Mouse (Mus musculus) small intestine, adult 2 months (tissue): ENCODE data around the gene Med12l.

Experiments used
- CTCF ChIP-seq: fragments of 200-500 bp; IDR thresholded peaks from 2 replicates; pipeline ENCODE4 v1.5.1; 2012; ENCODE audit warnings: low read depth, mild to moderate bottlenecking, control low read depth, inconsistent platforms, low read length, moderate library complexity, mixed read lengths; ENCODE audit not compliant: insufficient replicate concordance, insufficient read length; ENCODE audit errors: extremely low read depth
- POLR2A ChIP-seq: fragments of 200-500 bp; IDR thresholded peaks from 2 replicates; pipeline ENCODE4 v1.6.1; 2012; ENCODE audit warnings: low read depth, mild to moderate bottlenecking, control low read depth, inconsistent platforms, low read length, moderate library complexity

GRCm38 (mm10) chr3:59079327-59079726, 73.7 kb downstream of the Med12l start:
- TF ChIP-seq CTCF (no peak), POLR2A (no peak)
